Mouse (Mus musculus) cortical plate, adult 2 months (tissue): ENCODE measurements around the gene Krt76.

Experiments used
- CTCF ChIP-seq: fragments of 200-500 bp; IDR thresholded peaks from 2 replicates; pipeline ENCODE4 v1.5.1; 2011; ENCODE audit warnings: mild to moderate bottlenecking, control low read depth, low read length; ENCODE audit not compliant: insufficient read depth; ENCODE audit errors: extremely low read depth
- POLR2A ChIP-seq: fragments of 200-500 bp; IDR thresholded peaks from 2 replicates; pipeline ENCODE4 v1.6.1; 2011; ENCODE audit warnings: mild to moderate bottlenecking, low read length, control low read depth; ENCODE audit not compliant: insufficient read depth; ENCODE audit errors: extremely low read depth

DNA sequence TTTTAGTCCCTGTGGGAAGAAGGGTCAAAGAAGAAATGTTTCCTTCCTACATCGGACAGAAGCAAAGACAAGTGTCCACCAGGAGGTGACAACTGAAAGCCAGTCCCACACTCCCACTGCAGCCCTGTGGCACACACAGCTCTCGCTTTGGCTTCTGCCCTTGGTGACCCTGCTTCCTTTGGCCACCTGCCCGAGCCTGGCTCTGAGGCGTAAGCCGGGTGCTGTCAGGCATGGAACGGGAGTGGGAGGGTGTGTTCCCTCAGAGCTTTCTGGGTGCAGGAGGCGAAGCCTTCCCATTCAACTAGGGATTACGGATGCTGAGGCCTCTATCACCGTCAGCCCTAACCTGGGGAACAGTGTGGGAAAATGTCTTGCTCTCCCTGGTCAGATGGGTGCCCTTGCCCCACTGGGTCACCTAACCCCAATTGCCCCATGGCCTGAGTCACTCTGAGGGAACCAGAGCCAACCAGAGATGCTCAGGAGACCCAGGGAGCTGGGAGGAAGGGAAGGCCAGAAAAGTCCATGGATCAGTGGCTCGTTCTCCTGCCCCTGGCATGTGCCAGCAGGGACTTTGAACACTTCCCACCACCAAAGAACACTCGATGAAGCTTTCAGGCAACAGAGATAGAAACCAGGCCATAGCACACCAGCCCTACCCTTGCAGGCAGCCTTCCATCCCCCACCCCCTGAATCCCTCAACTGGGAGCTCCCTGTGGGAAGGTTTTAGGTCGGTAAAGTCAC lies 34.8 kb upstream of the Krt76 start:
- TF ChIP-seq CTCF (no peak), POLR2A (no peak)
